Mouse (Mus musculus): ENCODE data around the gene Kcnt2. TPM values are rescaled to one million over a fixed set of nuclear protein-coding genes. Genes with fewer than 3 reads are reported as not detected.

Gene Kcnt2
- polyA plus RNA-seq (2014; fragmentation: Illumina TruSeq; extraction: RNeasy Lipid Tissue Mini Kit (QIAGEN cat#74804); ENCODE audit: low read depth, low replicate concordance): 0.53 TPM

DNA sequence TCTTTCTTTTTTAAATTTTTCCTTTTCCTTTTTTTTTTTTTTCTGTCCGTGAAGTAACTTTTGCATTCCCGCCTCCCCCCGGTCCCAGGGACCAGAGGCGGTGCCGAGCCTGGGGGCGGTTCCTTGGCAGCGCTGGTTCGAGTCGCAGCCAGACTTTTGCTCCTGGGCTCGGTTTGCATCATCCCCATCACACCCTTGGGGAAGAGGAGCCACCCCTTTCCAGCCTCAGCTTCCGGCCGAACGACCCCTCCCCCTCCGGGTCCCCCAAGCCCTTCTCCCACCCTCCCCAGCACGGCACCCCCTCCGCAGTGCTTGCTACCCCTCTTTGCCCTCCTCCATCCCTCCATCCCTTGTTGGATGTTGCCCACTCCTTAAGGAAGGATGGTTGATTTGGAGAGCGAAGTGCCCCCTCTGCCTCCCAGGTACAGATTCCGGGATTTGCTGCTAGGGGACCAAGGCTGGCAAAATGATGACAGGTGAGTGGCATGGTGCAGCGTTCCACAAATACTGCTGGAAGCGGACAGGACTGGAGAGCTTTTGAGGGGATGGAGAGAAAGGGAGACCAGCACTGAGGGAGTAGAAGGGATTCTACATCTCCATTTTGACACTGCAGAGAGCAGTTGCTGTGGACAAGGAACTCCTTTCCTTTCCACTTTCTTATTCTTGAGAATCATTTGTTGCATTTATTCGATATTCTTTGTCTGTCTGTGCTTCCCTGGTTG, at the start of gene Kcnt2:
TSS of gene Kcnt2 (plus strand) at position 283 of the 722 bp plus-strand sequence.

Other genes with a start within 250 kb of the Kcnt2 start
- gene Cfh, start 62.4 kb upstream of the Kcnt2 start, polyA plus RNA-seq (2014; fragmentation: Illumina TruSeq; extraction: RNeasy Lipid Tissue Mini Kit (QIAGEN cat#74804); ENCODE audit: low read depth, low replicate concordance): 16.4 TPM